Mouse (Mus musculus): ENCODE measurements at regions not wholly inside any gene's neighbourhood (a gene's known extent, or its start where the extent isn't known, plus 50 kb on each side); places are given as distances from the start of the nearest gene placed in this dataset.

GRCm38 (mm10) chr3:154414358-154414757 lies 83.9 kb upstream of the Lhx8 start:
- no peak for ATAC-seq (replicated peaks in 1 of 2; ENCODE audit: insufficient read depth in 1 of 2, low FRiP score in 2 of 2, low TSS enrichment in 1 of 2, low read depth in 1 of 2, poor library complexity in 2 of 2, severe bottlenecking in 2 of 2)

DNA sequence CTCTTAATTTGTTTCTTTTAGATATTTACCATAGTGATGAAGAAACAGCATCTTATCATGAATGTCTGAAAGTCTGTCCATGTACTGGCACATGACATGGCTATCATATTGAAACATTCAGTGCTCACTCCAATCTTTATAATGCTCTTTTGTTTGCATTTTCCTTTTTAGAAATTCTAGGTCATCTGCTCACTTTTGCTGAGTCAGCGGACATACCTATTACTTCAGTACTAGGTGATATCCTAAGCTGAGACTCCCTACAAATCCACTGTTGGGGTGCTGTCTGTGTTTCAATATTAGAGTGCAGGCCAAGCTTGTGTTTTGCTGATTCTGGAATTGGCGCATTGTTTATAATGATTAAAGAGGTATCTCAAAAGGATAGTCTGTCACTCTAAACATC lies 79.8 kb upstream of the Lhx8 start:
- ATAC-seq (replicated peaks in 1 of 2; ENCODE audit: insufficient read depth in 1 of 2, low FRiP score in 2 of 2, low TSS enrichment in 1 of 2, low read depth in 1 of 2, poor library complexity in 2 of 2, severe bottlenecking in 2 of 2) = no peak

- no peak for ATAC-seq (replicated peaks in 1 of 2; ENCODE audit: insufficient read depth in 1 of 2, low FRiP score in 2 of 2, low TSS enrichment in 1 of 2, low read depth in 1 of 2, poor library complexity in 2 of 2, severe bottlenecking in 2 of 2)
Observed at GRCm38 (mm10) chr3:154402081-154402480, 71.6 kb upstream of the Lhx8 start.

DNA sequence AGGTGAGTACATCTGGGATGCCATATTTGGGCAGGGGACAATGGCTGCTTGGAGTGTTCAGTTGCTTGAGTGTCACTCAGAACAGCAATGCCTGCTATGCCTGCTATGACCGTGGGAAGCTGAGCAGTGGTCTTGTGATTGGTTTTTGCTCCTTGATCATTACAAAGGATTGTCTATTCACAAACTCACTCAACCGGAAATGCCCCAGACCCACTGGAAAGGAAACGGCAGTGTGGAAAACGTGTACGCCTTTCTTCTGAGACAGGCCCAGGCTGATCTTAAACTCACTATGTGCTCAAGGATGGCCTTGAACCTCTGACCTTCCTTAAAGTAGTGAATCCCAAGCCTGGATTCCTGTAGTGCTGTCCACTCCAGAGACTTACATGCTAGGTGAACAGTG lies 63.2 kb upstream of the Lhx8 start:
- ATAC-seq (replicated peaks in 1 of 2; ENCODE audit: insufficient read depth in 1 of 2, low FRiP score in 2 of 2, low TSS enrichment in 1 of 2, low read depth in 1 of 2, poor library complexity in 2 of 2, severe bottlenecking in 2 of 2) = no peak

DNA sequence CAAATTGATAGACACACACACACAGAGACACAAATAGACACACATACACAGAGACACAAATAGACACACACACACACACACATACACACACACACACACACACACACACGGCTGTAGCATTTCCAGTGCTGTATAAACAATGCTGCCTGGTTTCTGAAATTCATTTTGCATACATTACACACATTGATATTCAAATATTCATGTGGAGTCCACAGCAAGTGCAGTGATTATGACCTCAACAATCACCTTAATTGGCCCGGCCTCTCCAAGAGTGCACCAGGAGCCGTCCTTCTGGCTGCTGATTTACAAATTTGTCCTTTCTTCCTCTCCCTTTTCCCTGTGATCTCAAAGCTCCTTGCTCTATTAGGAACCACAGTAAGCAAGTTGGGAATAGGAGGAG lies 61.2 kb upstream of the Lhx8 start:
- no peak for ATAC-seq (replicated peaks in 1 of 2; ENCODE audit: insufficient read depth in 1 of 2, low FRiP score in 2 of 2, low TSS enrichment in 1 of 2, low read depth in 1 of 2, poor library complexity in 2 of 2, severe bottlenecking in 2 of 2)

GRCm38 (mm10) chr3:154388656-154389055 lies 58.2 kb upstream of the Lhx8 start:
- no peak for ATAC-seq (replicated peaks in 1 of 2; ENCODE audit: insufficient read depth in 1 of 2, low FRiP score in 2 of 2, low TSS enrichment in 1 of 2, low read depth in 1 of 2, poor library complexity in 2 of 2, severe bottlenecking in 2 of 2)

- ATAC-seq (replicated peaks in 1 of 2; ENCODE audit: insufficient read depth in 1 of 2, low FRiP score in 2 of 2, low TSS enrichment in 1 of 2, low read depth in 1 of 2, poor library complexity in 2 of 2, severe bottlenecking in 2 of 2) = no peak
Observed at GRCm38 (mm10) chr3:154387271-154387670, 56.8 kb upstream of the Lhx8 start.

GRCm38 (mm10) chr3:154385831-154386312 lies 55.4 kb upstream of the Lhx8 start:
- no peak for ATAC-seq (replicated peaks in 1 of 2; ENCODE audit: insufficient read depth in 1 of 2, low FRiP score in 2 of 2, low TSS enrichment in 1 of 2, low read depth in 1 of 2, poor library complexity in 2 of 2, severe bottlenecking in 2 of 2)

GRCm38 (mm10) chr3:154382811-154383210 lies 52.4 kb upstream of the Lhx8 start:
- no peak for ATAC-seq (replicated peaks in 1 of 2; ENCODE audit: insufficient read depth in 1 of 2, low FRiP score in 2 of 2, low TSS enrichment in 1 of 2, low read depth in 1 of 2, poor library complexity in 2 of 2, severe bottlenecking in 2 of 2)

- ATAC-seq (replicated peaks in 1 of 2; ENCODE audit: insufficient read depth in 1 of 2, low FRiP score in 2 of 2, low TSS enrichment in 1 of 2, low read depth in 1 of 2, poor library complexity in 2 of 2, severe bottlenecking in 2 of 2) = no peak
Observed at GRCm38 (mm10) chr3:154381561-154381960, 51.1 kb upstream of the Lhx8 start.

All from hematopoietic stem cell, adult 5-6 weeks (primary cell).